Mouse (Mus musculus) limb, embryonic 12.5 days (tissue): Measurements from ENCODE around the gene Srebf2. TPM values are rescaled to one million over a fixed set of nuclear protein-coding genes. Genes with fewer than 3 reads are reported as not detected.

Source experiments
- ATAC-seq: fragments of 200-750 bp; cut with Nextera tagmentation; 2 replicates; pipeline ENCODE4 v1.8.0; 2017; ENCODE audit warnings: low read depth, moderate TSS enrichment; ENCODE audit not compliant: insufficient number of reproducible peaks, insufficient read depth, low FRiP score, low TSS enrichment
- H3K27ac ChIP-seq: fragments of 300-500 bp; sonication (generic); 2 replicates; pipeline ENCODE4 v1.5.1; 2016; ENCODE audit warnings: mild to moderate bottlenecking, moderate library complexity
- H3K27me3 ChIP-seq: fragments of 300-500 bp; sonication (generic); 2 replicates; pipeline ENCODE4 v1.6.1; 2016; ENCODE audit warnings: mild to moderate bottlenecking, moderate library complexity
- H3K36me3 ChIP-seq: fragments of 300-500 bp; sonication (generic); 2 replicates; pipeline ENCODE4 v1.6.1; 2016; ENCODE audit warnings: mild to moderate bottlenecking, moderate library complexity
- H3K4me1 ChIP-seq: fragments of 300-500 bp; sonication (generic); replicated peaks from 2 replicates; pipeline ENCODE4 v1.6.1; 2016
- H3K4me2 ChIP-seq: fragments of 300-500 bp; sonication (generic); 2 replicates; pipeline ENCODE4 v1.6.1; 2016; ENCODE audit warnings: mild to moderate bottlenecking, moderate library complexity
- H3K4me3 ChIP-seq: fragments of 300-500 bp; sonication (generic); replicated peaks from 2 replicates; pipeline ENCODE4 v1.5.1; 2016; ENCODE audit warnings: mild to moderate bottlenecking
- H3K9ac ChIP-seq: fragments of 300-500 bp; sonication (generic); replicated peaks from 2 replicates; pipeline ENCODE4 v1.6.1; 2016; ENCODE audit warnings: mild to moderate bottlenecking, moderate library complexity
- H3K9me3 ChIP-seq: fragments of 300-500 bp; sonication (generic); 2 replicates; pipeline ENCODE4 v1.6.1; 2016; ENCODE audit warnings: mild to moderate bottlenecking, moderate library complexity
- WGBS: fragments of 180-500 bp; shearing (Covaris S2); methylation state at CpG from one replicate; pipeline ENCODE4 v1.1.7; 2016; 5-methylcytosine and 5-hydroxymethylcytosine counted together
- polyA plus RNA-seq: library from polyadenylated mRNA; unstranded; fragments of >200 nt; fragmentation: Nextera tagmentation; extraction: Ambion mirVana; gene quantifications from 2 replicates; pipeline ENCODE4 v1.2.1, GENCODE M21; 2016

Srebf2 gene
- polyA plus RNA-seq, 1 experiment from 2014 or later = 186 TPM

DNA sequence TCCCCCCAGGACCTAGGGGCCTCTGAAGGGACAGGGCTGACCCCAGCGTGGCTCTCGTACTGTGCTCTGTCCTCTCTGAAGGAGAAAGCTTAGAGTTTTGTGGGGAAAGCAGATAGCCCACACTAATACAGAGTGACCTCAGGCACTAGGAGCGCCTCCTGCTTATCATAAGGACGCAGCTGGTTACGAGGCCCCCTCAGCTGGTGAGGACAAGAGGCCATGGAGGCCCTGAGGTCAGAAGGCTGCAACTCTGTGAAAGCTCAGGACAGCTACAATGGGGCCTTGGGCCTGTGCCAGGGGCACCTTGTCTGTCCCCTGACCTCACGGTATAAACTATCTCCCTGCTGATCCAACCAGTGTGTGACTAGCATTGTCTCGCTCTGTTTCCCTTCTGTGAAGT lies 37.2 kb downstream of the Srebf2 start:
- Histone ChIP-seq H3K9ac (no peak overlapping the region), H3K27ac (no peak overlapping the region), H3K4me2 (no peak overlapping the region), H3K9me3 (peaks cover 17% of the 10 kb centered on the region), H3K4me1 (no peaks in the 10 kb centered on the region), H3K4me3 (no peak overlapping the region), H3K27me3 (no peaks in the 10 kb centered on the region), H3K36me3 (peaks cover 100% of the 10 kb centered on the region)
- ATAC-seq = no peak
- WGBS = 83% methylated on average over 7 of the region's 7 CpGs

DNA sequence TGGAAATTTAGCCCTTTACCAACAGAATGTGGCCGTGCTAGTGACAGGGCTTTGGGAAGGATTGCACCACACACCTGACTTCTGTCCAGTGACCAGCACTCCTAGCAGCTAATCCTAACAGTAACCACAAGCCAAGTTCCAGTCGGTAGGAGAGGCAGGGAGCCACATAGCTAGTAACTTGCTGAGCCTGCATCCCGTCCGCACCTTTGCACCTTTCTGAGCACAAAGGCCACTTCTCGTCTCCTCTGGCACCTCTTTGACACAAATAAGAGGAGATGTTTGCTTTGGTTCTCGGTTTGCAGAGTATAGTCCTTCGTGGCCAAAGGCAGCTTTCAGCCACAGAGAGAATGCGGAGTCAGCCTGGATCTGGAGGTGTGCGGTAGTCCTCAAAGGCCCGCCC lies 37.7 kb downstream of the Srebf2 start:
- Histone ChIP-seq H3K36me3 (peaks cover 100% of the 10 kb centered on the region), H3K9me3 (peaks cover 17% of the 10 kb centered on the region), H3K4me2 (no peak overlapping the region), H3K27me3 (no peaks in the 10 kb centered on the region), H3K27ac (no peak overlapping the region), H3K4me3 (no peak overlapping the region), H3K4me1 (no peaks in the 10 kb centered on the region), H3K9ac (0 out of 2 replicates have a peak overlapping the region, but pooled peaks have one; percentile 23)
- no peak for ATAC-seq
- WGBS = 89% methylated on average over 10 of the region's 10 CpGs

DNA sequence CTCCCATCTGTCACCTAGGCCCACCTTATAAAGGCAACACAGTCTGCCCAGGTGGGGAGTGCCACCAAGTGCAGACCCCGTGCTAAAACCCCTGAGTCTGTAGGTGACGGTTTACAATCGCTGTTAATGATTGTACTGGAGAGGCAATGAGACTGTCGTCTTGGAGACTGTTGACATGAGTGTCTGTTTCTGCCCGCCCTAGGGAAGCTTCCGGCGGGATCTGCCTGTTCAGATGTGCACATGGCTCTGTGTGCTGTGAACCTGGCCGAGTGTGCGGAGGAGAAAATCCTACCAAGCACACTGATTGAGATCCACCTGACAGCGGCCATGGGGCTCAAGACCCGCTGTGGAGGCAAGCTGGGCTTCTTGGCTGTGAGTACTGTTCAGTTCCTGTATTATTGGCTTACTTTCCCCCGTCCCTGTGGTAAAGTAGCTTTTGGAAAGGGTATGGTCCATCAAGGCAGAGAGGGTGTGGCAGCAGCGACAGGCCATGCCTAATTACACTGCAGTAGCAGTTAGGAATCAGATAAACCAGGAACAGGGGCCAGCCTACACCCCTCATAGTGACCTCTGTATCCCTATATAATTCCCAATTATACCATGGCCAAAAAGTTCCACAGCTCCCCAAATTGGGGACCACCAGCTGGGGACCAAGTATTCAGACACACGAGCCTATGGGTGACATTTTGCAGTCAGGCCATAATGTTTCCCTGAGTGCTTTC lies 38.2 kb downstream of the Srebf2 start:
- Histone ChIP-seq H3K36me3 (peaks cover 99% of the 10 kb centered on the region), H3K9ac (no peak overlapping the region), H3K4me1 (no peaks in the 10 kb centered on the region), H3K9me3 (peaks cover 17% of the 10 kb centered on the region), H3K27me3 (no peaks in the 10 kb centered on the region), H3K4me2 (no peak overlapping the region), H3K27ac (no peak overlapping the region), H3K4me3 (no peak overlapping the region)
- 89% methylated on average over 14 of the region's 14 CpGs for WGBS
- no peak for ATAC-seq

DNA sequence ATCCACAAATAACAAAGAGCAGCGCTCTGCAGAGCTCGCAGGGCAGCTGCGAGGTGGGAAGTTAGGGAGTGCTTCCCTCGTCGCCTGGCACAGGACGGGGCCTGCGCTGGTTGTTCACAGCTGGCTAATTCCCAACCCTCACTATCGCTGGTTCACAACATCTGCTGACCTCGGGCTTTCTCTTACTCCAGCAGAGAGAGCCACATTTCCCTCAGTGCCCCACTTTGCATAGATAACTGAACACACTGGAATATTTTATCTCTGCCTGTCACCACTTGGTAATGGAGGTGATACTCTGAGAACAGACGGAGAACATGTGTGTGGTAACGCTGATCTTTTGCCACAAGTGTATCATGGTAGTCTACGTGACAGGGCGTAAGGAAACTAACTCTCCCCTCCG lies 39.1 kb downstream of the Srebf2 start:
- Histone ChIP-seq H3K9ac (no peak overlapping the region), H3K27ac (no peak overlapping the region), H3K9me3 (peaks cover 17% of the 10 kb centered on the region), H3K4me3 (no peak overlapping the region), H3K4me1 (no peaks in the 10 kb centered on the region), H3K36me3 (peaks cover 99% of the 10 kb centered on the region), H3K4me2 (no peak overlapping the region), H3K27me3 (no peaks in the 10 kb centered on the region)
- 86% methylated on average over 14 of the region's 14 CpGs for WGBS
- ATAC-seq = no peak

DNA sequence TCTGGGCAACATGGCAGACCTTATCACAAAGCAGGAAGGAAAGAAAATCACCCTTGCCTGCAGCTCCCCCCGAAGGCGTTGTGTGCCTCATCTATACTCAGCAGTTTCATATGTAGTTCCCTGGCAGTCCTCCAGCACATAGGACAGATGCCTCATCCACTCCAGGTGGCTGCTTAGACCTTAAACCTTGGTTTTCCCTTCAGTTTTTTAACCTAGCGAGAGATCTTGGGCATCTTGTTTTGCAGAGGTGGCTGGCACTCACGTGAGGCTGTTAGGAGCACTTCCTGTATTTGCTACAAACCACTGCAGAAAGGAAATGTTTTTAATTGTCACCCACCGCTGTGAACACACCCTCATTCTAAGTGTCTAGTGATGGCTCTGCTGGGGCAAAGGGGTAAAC lies 40.0 kb downstream of the Srebf2 start:
- WGBS = 93% methylated on average over 5 of the region's 5 CpGs

DNA sequence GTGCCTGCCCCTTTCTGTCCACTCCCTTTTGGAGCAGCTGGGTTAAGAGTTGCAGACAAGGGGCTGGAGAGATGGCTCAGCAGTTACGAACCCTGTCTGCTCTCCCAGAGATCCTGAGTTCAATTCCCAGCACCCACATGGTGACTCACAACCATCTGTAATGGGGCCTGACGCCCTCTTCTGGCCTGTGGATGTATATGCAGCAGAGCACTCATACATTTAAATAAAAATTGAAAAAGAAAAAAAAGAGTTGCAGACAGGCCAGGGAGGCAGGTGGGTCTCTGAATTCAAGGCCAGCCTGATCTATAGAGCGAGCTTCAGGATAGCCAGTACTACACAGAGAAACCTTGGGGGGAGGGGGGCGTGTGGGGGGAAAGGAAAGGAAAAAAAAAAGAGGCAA lies 40.4 kb downstream of the Srebf2 start:
- H3K36me3 ChIP-seq = peaks cover 99% of the 10 kb centered on the region
- no peaks in the 10 kb centered on the region for H3K4me1 ChIP-seq
- H3K27me3 ChIP-seq = no peaks in the 10 kb centered on the region
- H3K4me3 ChIP-seq = no peak overlapping the region
- H3K4me2 ChIP-seq = no peak overlapping the region
- no peak overlapping the region for H3K9ac ChIP-seq
- peaks cover 8% of the 10 kb centered on the region for H3K9me3 ChIP-seq
- WGBS = 87% methylated on average over 4 of the region's 4 CpGs
- no peak overlapping the region for H3K27ac ChIP-seq
- ATAC-seq = no peak

More for the DNA sequence above, 40.0 kb downstream of the Srebf2 start:
- Histone ChIP-seq H3K4me2 (no peak overlapping the region), H3K36me3 (peaks cover 99% of the 10 kb centered on the region), H3K4me1 (no peaks in the 10 kb centered on the region), H3K9me3 (peaks cover 13% of the 10 kb centered on the region), H3K27me3 (no peaks in the 10 kb centered on the region), H3K4me3 (no peak overlapping the region), H3K9ac (no peak overlapping the region), H3K27ac (no peak overlapping the region)
- no peak for ATAC-seq

DNA sequence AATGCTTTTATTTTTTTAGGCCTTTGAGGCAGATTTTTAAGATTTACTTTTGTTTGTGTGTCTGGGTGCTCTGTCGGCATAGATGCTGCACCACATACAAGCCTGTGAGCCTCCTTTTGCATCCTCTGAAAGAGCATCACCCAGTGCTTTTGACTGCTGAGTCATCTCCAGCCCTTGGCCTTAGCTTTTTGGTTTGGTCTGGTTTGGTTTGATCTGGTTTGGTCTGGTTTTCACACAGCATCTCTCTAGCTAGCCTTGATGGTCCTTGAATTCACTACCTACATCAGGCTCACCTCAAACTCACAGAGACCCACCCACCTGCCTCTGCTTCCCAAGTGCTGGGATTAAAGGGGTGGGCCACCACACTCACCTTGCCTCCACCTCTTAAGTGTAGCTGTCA lies 40.9 kb downstream of the Srebf2 start:
- no peaks in the 10 kb centered on the region for H3K4me1 ChIP-seq
- H3K4me3 ChIP-seq = no peak overlapping the region
- H3K9ac ChIP-seq = no peak overlapping the region
- 0 out of 2 replicates have a peak, but pooled peaks cover 8% of the 10 kb centered on the region for H3K9me3 ChIP-seq
- no peak overlapping the region for H3K4me2 ChIP-seq
- peaks cover 99% of the 10 kb centered on the region for H3K36me3 ChIP-seq
- H3K27ac ChIP-seq = no peak overlapping the region
- no peak for ATAC-seq
- 90% methylated on average over 1 of the region's 1 CpGs for WGBS
- no peaks in the 10 kb centered on the region for H3K27me3 ChIP-seq

DNA sequence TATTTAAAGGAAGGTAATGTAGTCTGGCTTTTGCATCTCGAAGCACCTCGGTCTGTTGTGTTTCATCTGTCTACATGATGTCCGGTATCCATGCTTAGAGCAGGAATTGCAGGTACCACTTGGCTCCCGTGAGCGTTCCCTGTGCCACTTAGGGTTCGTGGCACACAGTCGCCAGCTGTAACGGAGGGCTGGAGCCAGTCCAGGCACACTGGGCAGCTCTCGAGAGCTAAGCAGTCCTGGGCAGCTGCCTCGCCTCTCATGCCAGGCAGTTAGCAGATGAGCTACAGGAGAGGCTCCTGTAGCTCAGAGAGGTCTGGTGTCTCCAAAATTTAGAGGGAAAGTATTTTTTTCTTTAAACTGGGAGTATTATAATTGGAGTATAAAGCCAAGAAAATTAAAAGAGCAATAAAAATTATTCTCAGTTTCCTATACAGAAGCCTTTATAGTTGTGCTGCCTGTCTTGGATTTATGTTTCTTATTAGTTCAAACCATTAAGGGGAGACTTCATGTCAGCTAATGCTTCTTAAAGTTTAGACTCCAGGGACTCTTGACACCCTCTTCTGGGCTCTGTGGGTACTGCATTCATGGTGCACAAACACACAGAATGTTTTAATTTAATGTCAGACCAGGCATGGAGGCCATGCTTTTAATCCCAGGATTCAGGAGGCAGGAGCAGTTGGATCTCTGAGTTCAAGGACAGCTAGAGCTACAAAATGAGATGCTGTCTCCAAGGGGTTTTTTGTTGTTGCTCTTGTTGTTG lies 41.7 kb downstream of the Srebf2 start:
- Histone ChIP-seq H3K27ac (no peak overlapping the region), H3K4me2 (no peak overlapping the region), H3K4me3 (no peak overlapping the region), H3K36me3 (peaks cover 99% of the 10 kb centered on the region), H3K9me3 (0 out of 2 replicates have a peak, but pooled peaks cover 8% of the 10 kb centered on the region), H3K9ac (no peak overlapping the region), H3K4me1 (no peaks in the 10 kb centered on the region), H3K27me3 (no peaks in the 10 kb centered on the region)
- 94% methylated on average over 10 of the region's 10 CpGs for WGBS
- ATAC-seq = no peak

DNA sequence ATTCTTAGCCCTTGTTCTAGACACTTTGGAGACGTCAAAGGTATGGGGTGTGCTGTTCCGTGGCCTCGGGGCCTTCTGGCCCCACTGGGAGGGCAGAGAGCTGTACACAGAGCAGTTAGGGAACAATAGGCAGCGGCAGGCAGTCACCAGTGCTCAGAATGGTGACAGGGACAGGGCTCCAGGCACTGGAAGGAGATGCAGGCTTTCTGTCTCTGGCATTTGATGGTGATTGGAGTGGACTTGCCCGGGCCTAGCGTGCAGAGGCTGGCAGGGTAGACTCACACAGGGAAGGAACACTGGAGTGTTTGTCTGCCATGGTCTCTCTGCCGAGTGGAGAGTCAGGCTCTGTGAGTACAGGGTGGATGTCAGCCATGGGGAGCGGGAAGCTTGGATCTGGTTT lies 45.6 kb downstream of the Srebf2 start:
- Histone ChIP-seq H3K27me3 (no peaks in the 10 kb centered on the region), H3K4me3 (no peak overlapping the region), H3K4me1 (no peaks in the 10 kb centered on the region), H3K9ac (no peak overlapping the region), H3K27ac (no peak overlapping the region), H3K36me3 (peaks cover 99% of the 10 kb centered on the region), H3K4me2 (no peak overlapping the region), H3K9me3 (no peaks in the 10 kb centered on the region)
- 90% methylated on average over 8 of the region's 8 CpGs for WGBS
- ATAC-seq = no peak

DNA sequence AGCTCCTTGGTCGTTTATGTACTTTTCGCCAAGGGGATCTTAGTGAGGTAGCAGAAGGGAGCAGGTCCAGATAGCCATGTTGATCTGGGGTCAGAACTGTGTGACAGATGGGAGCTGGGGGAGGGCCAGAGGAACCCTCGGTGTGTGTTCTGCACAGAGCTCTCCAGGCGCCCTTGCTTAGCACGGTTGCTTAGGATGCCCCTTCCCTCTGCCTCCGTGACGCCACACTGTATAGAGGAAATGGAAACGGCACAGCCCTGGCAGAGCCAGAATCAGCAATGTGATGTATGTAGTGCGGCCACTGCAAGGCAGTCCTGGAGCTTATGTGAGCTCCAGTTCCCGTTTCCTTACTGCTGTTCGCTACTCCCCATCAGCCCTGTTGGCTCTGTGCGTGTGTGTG lies 49.3 kb downstream of the Srebf2 start:
- Histone ChIP-seq H3K4me2 (no peak overlapping the region), H3K4me3 (no peak overlapping the region), H3K27me3 (no peaks in the 10 kb centered on the region), H3K36me3 (peaks cover 99% of the 10 kb centered on the region), H3K27ac (no peak overlapping the region), H3K9me3 (no peaks in the 10 kb centered on the region), H3K4me1 (no peaks in the 10 kb centered on the region), H3K9ac (no peak overlapping the region)
- 95% methylated on average over 12 of the region's 12 CpGs for WGBS
- no peak for ATAC-seq

DNA sequence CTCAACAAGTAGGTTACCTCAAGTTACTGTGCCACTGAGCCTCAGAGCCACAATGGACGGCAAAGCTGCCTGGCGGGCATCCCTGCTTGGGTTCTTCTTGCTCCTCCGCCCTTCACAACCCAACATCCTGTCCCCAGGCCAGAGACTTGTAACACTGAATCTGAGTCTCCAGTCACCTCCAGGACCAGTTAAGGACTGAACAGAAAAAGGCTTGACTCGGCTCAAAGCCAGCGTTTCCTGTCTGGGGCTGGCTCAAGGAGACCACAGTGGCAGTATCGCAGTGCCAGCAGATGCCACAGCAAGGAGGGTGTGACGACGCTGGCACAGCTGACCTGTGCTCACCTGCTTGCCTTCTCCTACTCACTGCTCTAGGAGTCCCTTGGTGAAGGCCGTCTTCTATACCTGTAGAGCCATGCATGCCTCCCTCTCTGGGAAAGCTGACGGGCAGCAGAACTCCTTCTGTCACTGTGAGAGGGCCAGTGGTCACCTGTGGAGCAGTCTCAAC lies 50.3 kb downstream of the Srebf2 start:
- Histone ChIP-seq H3K4me2 (no peak overlapping the region), H3K27me3 (no peaks in the 10 kb centered on the region), H3K27ac (no peak overlapping the region), H3K9me3 (no peaks in the 10 kb centered on the region), H3K4me1 (no peaks in the 10 kb centered on the region), H3K36me3 (peaks cover 99% of the 10 kb centered on the region), H3K9ac (no peak overlapping the region), H3K4me3 (no peak overlapping the region)
- no peak for ATAC-seq
- 93% methylated on average over 10 of the region's 10 CpGs for WGBS
